ENCODE assay signal across 8 mouse cellular contexts in genomic region chr2:157914889-157915517, GRCm38 (mm10). TPM values are rescaled to one million over a fixed set of nuclear protein-coding genes. Genes with fewer than 3 reads are reported as not detected.
DNase-seq lines count a peak whose midpoint lies in the region; ATAC-seq and TF ChIP-seq lines count a peak whose summit lies in the region.

No protein-coding gene starts in this region.

- no peak for ATAC-seq in lung, embryonic 14.5 days (ENCODE audit: insufficient read depth)
- peak; percentile 37 for ATAC-seq in forebrain, embryonic 13.5 days

- 37% methylated on average over 43 of the region's 43 CpGs for WGBS in lung, embryonic 14.5 days
- WGBS in lung, adult 2 months = 43% methylated on average over 43 of the region's 43 CpGs
- WGBS in forebrain, embryonic 13.5 days = 37% methylated on average over 43 of the region's 43 CpGs

- H3K9me3 ChIP-seq in lung, embryonic 14.5 days (ENCODE audit: low read depth, low read length) = no peaks in the 10 kb centered on the region
- H3K9me3 ChIP-seq in forebrain, embryonic 13.5 days (replicated peaks) = no peaks in the 10 kb centered on the region

- H3K27me3 ChIP-seq in lung, embryonic 14.5 days (ENCODE audit: insufficient read depth, low read length) = peaks cover 33% of the 10 kb centered on the region
- H3K27me3 ChIP-seq in forebrain, embryonic 13.5 days = peaks cover 72% of the 10 kb centered on the region

- no peak for TF ChIP-seq POLR2A in lung, adult 2 months (IDR thresholded peaks at IDR 0.05; ENCODE audit: borderline replicate concordance, extremely low read depth, low read depth, low read length)

- H3K9ac ChIP-seq in lung, embryonic 14.5 days = no peak overlapping the region
- H3K9ac ChIP-seq in forebrain, embryonic 13.5 days = peak overlapping the region; percentile 74

- DNase-seq in lung, embryonic 14.5 days = no peak
- no peak for DNase-seq in lung, adult 2 months
- DNase-seq in left cerebral cortex, adult 2 months (ENCODE audit: extremely low spot score in 1 of 2, low spot score in 2 of 2) = peak; percentile 45 to 59
- DNase-seq in right cerebral cortex, adult 2 months (ENCODE audit: low spot score in 2 of 2) = peak; percentile 47 to 64
- DNase-seq in ovary, postnatal 36 days (ENCODE audit: low spot score) = no peak
- DNase-seq in testis, postnatal 14 days (ENCODE audit: low spot score) = no peak
- no peak for DNase-seq in adrenal gland, adult 18-20 months (ENCODE audit: low spot score in 2 of 2)

- no peaks in the 10 kb centered on the region for H3K4me1 ChIP-seq in lung, embryonic 14.5 days (ENCODE audit: insufficient read depth)
- no peaks in the 10 kb centered on the region for H3K4me1 ChIP-seq in lung, adult 2 months (ENCODE audit: control insufficient read depth, insufficient read depth, low read length)
- H3K4me1 ChIP-seq in forebrain, embryonic 13.5 days = peaks cover 22% of the 10 kb centered on the region

- peak overlapping the region; percentile 23; the same call in 1 of the 2 replicates for H3K4me3 ChIP-seq in lung, embryonic 14.5 days (ENCODE audit: low read depth, low read length)
- H3K4me3 ChIP-seq in lung, adult 2 months (replicated peaks; ENCODE audit: extremely low read depth, low read depth, low read length) = no peak overlapping the region
- H3K4me3 ChIP-seq in forebrain, embryonic 13.5 days = peak overlapping the region; percentile 53
- peak overlapping the region; percentile 55 for H3K4me3 ChIP-seq in left cerebral cortex, adult 2 months

- peak; percentile 12; the same call in 1 of the 2 replicates for TF ChIP-seq CTCF in lung, embryonic 14.5 days (IDR thresholded peaks at IDR 0.05; ENCODE audit: low read depth)
- no peak for TF ChIP-seq CTCF in lung, adult 2 months (IDR thresholded peaks at IDR 0.05; ENCODE audit: insufficient read depth, low read length)
- TF ChIP-seq CTCF in left cerebral cortex, adult 2 months (IDR thresholded peaks at IDR 0.05) = peak; percentile 39

- no peak overlapping the region for H3K27ac ChIP-seq in lung, embryonic 14.5 days (ENCODE audit: low read depth)
- no peak overlapping the region for H3K27ac ChIP-seq in forebrain, embryonic 13.5 days
- H3K27ac ChIP-seq in left cerebral cortex, adult 2 months = peak overlapping the region; percentile 72

- no peaks in the 10 kb centered on the region for H3K36me3 ChIP-seq in lung, embryonic 14.5 days (ENCODE audit: insufficient read depth)
- no peaks in the 10 kb centered on the region for H3K36me3 ChIP-seq in forebrain, embryonic 13.5 days (ENCODE audit: poor library complexity, severe bottlenecking)

- peak overlapping the region; percentile 52; the same call in 1 of the 2 replicates for H3K4me2 ChIP-seq in lung, embryonic 14.5 days
- peak overlapping the region; percentile 70 for H3K4me2 ChIP-seq in forebrain, embryonic 13.5 days

- intact Hi-C loops in left cerebral cortex, adult 2 months (cut with DNase I) = loop anchor here (1.0 to 2.0 kb wide), 3 partner anchors 28 to 280 kb away; no protein-coding TSS in a partner anchor

RNA-seq across cellular contexts. Expression of gene Vstm2l, which starts 0.6 kb away (rescaled TPM):
- not detected in 2 replicates for polyA plus RNA-seq in lung, embryonic 14.5 days (2014; fragmentation: Nextera tagmentation; extraction: Ambion mirVana)
- not detected in 2 replicates for polyA plus RNA-seq in lung, adult 2 months (2012; rRNA removed)
- polyA plus RNA-seq in forebrain, embryonic 13.5 days (2015; fragmentation: Nextera tagmentation; extraction: Ambion mirVana) = 1.9 and 2.7 TPM in 2 replicates
- total RNA-seq in left cerebral cortex, adult 2 months (2021) = 100 to 1,000 TPM; 159 to 170 TPM
- 1 to 10 TPM; 1.6 to 3.3 TPM for total RNA-seq in adrenal gland, adult 18-20 months (2021)

Comparison
In these comparisons a context has a peak if more than half of its experiments do, and no peak if none do; other contexts are left out.
1. DNase-seq: peak in left cerebral cortex, adult 2 months (2 of 2) and right cerebral cortex, adult 2 months (2 of 2); none in lung, embryonic 14.5 days (single experiment), lung, adult 2 months (single experiment), ovary, postnatal 36 days (single experiment), testis, postnatal 14 days (single experiment) and adrenal gland, adult 18-20 months (0 of 2).